Mouse (Mus musculus): ENCODE data around the gene Myo1b. TPM values are rescaled to one million over a fixed set of nuclear protein-coding genes. Genes with fewer than 3 reads are reported as not detected.

Gene Myo1b
- polyA plus RNA-seq, 1 experiment from 2014 or later: 112 TPM

DNA sequence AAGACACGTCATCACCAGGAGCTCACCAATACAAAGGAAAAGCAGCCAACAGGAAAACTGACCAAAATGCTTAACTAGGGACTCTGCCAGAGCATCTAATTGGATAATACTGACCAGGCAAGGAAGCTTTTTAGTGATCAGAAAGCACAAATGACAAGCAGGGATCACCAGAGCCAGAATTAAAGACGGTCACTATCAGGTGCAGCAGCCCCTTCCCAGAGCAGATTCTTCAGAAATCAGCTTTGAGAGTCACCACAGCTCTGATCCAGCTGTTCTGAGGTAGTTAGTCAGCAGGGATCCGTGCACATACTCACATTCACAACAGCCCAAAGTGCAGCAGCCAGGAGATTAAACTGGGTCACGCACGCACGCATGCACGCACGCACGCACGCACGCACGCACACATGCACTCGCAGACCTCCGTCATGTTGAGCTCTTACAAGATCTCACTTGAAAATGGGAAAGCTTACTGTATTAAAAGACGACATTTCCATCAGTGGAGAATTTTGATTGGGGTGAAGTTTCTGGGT is 169.1 kb downstream of the Myo1b start:
- no peak for DNase-seq (ENCODE audit: low spot score)
- H3K27ac ChIP-seq (ENCODE audit: low read depth, low read length): no peak overlapping the region
- H3K4me3 ChIP-seq (ENCODE audit: low read depth, low read length): no peak overlapping the region
- WGBS: 89% methylated on average over 15 of the region's 15 CpGs
- no peaks in the 10 kb centered on the region for H3K9me3 ChIP-seq (ENCODE audit: control insufficient read depth, low read length)
- H3K9ac ChIP-seq (ENCODE audit: low read length): no peak overlapping the region
- H3K4me2 ChIP-seq (ENCODE audit: low read depth): no peak overlapping the region
- no peaks in the 10 kb centered on the region; the same call in 1 of the 2 replicates for H3K36me3 ChIP-seq (ENCODE audit: control insufficient read depth, insufficient read depth, low read length)
- H3K4me1 ChIP-seq (ENCODE audit: control insufficient read depth, insufficient read depth, low read length): peaks cover 6% of the 10 kb centered on the region; the same call in 1 of the 2 replicates
- ATAC-seq (ENCODE audit: insufficient read depth, low FRiP score, low TSS enrichment): no peak
- H3K27me3 ChIP-seq (ENCODE audit: control insufficient read depth, insufficient read depth, low read length): no peaks in the 10 kb centered on the region

DNA sequence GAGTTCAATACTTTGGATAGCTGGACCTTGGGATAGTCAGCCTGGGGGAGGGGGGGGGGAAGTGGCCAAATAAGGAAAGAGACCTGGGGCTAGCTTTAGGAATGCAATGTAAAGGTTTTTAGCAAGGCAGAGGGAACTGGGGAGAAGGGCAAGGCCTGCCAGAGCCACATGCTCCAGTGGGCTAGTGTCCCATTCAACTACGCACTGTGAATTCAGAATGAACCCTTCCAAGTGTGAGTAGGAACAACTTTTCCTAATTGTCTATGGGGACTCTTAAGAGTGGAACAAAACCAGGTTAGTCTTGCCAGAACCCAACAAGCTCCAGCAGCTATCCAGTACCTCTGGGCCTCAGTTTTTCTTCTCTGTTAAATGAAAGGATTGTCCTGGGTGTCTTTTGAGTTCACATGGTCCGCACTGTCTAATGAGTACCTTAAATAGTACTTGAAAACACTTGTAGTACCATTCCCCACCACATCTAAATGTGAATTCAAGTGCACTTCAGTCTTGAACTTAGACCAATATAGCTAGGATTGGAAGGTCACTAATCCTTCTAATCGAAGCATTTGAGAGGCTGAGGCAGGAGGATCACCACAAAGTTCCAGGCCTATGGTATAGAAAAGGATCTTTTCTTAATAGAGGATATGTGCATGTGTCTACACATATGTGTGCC is 172.0 kb downstream of the Myo1b start:
- WGBS: 98% methylated on average over 3 of the region's 3 CpGs
- no peaks in the 10 kb centered on the region for H3K27me3 ChIP-seq (ENCODE audit: control insufficient read depth, insufficient read depth, low read length)

DNA sequence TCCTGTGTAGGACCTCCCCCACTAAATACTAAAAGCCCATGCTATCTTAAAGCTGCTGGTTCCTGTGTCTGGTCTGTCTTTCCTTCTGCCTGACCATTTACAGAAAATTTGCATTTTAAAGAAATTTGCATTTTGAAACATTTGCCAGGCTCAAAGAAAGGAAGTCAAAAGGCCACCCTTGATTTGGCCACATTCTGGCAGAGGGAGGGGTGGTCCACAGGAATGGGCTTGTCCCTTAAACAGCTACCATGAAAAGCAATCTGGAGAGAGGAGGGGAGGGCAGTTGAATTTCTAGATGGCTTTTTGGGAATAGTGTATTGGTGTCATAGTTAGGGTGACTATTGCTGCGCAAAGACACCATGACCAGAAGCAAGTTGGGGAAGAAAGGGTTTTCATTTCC is 173.3 kb downstream of the Myo1b start:
- Histone ChIP-seq H3K4me3 (ENCODE audit: low read depth, low read length) (no peak overlapping the region), H3K9me3 (ENCODE audit: control insufficient read depth, low read length) (no peaks in the 10 kb centered on the region), H3K4me2 (ENCODE audit: low read depth) (no peak overlapping the region), H3K9ac (ENCODE audit: low read length) (no peak overlapping the region), H3K27me3 (ENCODE audit: control insufficient read depth, insufficient read depth, low read length) (no peaks in the 10 kb centered on the region), H3K4me1 (ENCODE audit: control insufficient read depth, insufficient read depth, low read length) (peaks cover 5% of the 10 kb centered on the region; the same call in 1 of the 2 replicates), H3K27ac (ENCODE audit: low read depth, low read length) (no peak overlapping the region), H3K36me3 (ENCODE audit: control insufficient read depth, insufficient read depth, low read length) (no peaks in the 10 kb centered on the region)
- ATAC-seq (ENCODE audit: insufficient read depth, low FRiP score, low TSS enrichment): no peak
- 94% methylated on average over 1 of the region's 1 CpGs for WGBS
- DNase-seq (ENCODE audit: low spot score): no peak

More for the DNA sequence above, 172.0 kb downstream of the Myo1b start:
- Histone ChIP-seq H3K4me1 (ENCODE audit: control insufficient read depth, insufficient read depth, low read length) (peaks cover 6% of the 10 kb centered on the region; the same call in 1 of the 2 replicates), H3K27ac (ENCODE audit: low read depth, low read length) (no peak overlapping the region), H3K9ac (ENCODE audit: low read length) (no peak overlapping the region), H3K36me3 (ENCODE audit: control insufficient read depth, insufficient read depth, low read length) (no peaks in the 10 kb centered on the region; the same call in 1 of the 2 replicates), H3K4me3 (ENCODE audit: low read depth, low read length) (no peak overlapping the region), H3K9me3 (ENCODE audit: control insufficient read depth, low read length) (no peaks in the 10 kb centered on the region), H3K4me2 (ENCODE audit: low read depth) (no peak overlapping the region)
- ATAC-seq (ENCODE audit: insufficient read depth, low FRiP score, low TSS enrichment) (no peak), DNase-seq (ENCODE audit: low spot score) (no peak)

DNA sequence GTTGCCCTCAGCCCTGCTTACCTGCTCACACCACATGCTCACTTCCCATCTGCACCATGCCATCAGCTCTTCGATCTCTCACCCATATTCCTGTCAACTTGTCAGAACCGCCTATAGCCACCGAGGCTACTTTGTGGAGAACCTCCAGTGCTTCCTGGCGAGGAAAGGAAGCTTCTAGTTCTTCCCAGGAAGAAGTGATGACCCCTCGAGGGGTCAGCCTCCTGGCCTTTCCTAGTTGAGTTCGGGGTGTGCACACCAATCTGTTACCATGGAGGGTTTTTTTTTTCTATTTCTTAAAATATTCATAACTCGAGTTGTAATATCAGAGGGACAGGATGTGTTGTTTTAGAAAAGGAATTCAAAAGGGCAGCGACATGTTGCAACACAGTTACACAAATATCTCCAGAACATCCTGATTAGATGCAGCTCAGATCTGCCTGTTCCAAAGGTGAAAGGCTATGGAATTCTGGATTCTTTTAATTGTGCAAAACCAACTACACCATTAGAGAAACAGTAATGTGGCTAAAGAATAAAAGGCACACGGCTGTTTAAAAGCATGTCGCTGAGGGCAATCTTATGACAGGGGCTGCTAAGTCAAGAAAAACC is 175.1 kb downstream of the Myo1b start:
- H3K4me1 ChIP-seq (ENCODE audit: control insufficient read depth, insufficient read depth, low read length): no peaks in the 10 kb centered on the region
- no peak overlapping the region for H3K4me2 ChIP-seq (ENCODE audit: low read depth)
- ATAC-seq (ENCODE audit: insufficient read depth, low FRiP score, low TSS enrichment) (no peak), DNase-seq (ENCODE audit: low spot score) (no peak)
- H3K9ac ChIP-seq (ENCODE audit: low read length): no peak overlapping the region
- 88% methylated on average over 10 of the region's 10 CpGs for WGBS
- no peaks in the 10 kb centered on the region for H3K36me3 ChIP-seq (ENCODE audit: control insufficient read depth, insufficient read depth, low read length)
- H3K4me3 ChIP-seq (ENCODE audit: low read depth, low read length): no peak overlapping the region
- no peaks in the 10 kb centered on the region for H3K9me3 ChIP-seq (ENCODE audit: control insufficient read depth, low read length)
- no peak overlapping the region for H3K27ac ChIP-seq (ENCODE audit: low read depth, low read length)
- H3K27me3 ChIP-seq (ENCODE audit: control insufficient read depth, insufficient read depth, low read length): no peaks in the 10 kb centered on the region

DNA sequence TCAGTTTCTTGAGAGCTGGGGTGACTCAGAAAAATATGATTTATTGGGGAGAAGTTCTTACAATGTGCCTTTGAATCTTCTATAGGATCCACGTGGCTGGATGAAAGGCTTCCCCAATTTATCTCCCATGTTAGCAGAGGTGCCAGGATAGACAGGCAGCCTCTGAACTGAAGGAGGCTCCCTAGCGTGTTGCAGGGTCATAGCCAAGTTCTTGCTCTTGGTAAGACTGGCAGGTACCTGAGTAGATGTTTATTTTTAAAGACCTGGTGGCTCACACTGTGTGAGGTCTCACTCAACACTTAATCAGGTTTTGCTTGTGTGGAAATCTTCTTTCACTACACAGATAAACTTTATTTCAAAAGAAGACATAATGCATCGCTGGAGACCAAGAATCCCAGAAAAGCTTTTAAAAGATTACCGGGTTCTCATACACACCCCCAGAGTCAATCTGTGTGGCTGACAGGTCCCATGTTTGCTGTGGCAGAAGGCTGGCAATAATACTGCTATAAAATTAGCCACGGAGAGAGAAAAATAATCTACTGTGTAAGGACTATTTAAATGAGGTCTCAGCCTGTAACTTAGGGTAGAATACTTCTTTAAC is 176.5 kb downstream of the Myo1b start:
- no peak overlapping the region for H3K9ac ChIP-seq (ENCODE audit: low read length)

DNA sequence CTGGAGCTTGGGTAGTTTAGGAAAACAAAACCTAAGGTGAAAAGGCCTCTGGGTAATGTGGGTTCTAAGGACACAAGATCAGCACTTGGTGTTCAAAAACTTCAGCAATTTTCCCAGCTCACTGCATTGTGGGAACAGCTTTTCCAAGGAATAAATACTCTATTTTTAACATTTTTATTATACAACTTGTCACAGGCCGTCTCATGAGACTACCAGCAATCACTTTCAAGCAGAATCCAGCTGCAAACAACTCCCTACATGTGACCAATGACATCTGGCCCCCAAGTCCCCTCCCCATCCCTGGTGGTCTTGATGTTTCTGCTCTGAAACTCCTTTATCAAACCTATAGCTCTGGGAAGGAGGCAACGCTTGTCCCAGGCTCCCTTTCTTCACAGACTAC is 179.0 kb downstream of the Myo1b start:
- H3K4me2 ChIP-seq (ENCODE audit: low read depth): no peak overlapping the region
- H3K27me3 ChIP-seq (ENCODE audit: control insufficient read depth, insufficient read depth, low read length): no peaks in the 10 kb centered on the region
- DNase-seq (ENCODE audit: low spot score): no peak
- no peak overlapping the region for H3K4me3 ChIP-seq (ENCODE audit: low read depth, low read length)
- ATAC-seq (ENCODE audit: insufficient read depth, low FRiP score, low TSS enrichment): no peak
- H3K27ac ChIP-seq (ENCODE audit: low read depth, low read length): no peak overlapping the region
- WGBS: 77% methylated on average over 2 of the region's 2 CpGs
- no peaks in the 10 kb centered on the region for H3K36me3 ChIP-seq (ENCODE audit: control insufficient read depth, insufficient read depth, low read length)
- no peaks in the 10 kb centered on the region for H3K4me1 ChIP-seq (ENCODE audit: control insufficient read depth, insufficient read depth, low read length)
- H3K9ac ChIP-seq (ENCODE audit: low read length): no peak overlapping the region
- no peaks in the 10 kb centered on the region for H3K9me3 ChIP-seq (ENCODE audit: control insufficient read depth, low read length)

More for the DNA sequence above, 176.5 kb downstream of the Myo1b start:
- DNase-seq (ENCODE audit: low spot score) (no peak), ATAC-seq (ENCODE audit: insufficient read depth, low FRiP score, low TSS enrichment) (no peak)
- H3K27me3 ChIP-seq (ENCODE audit: control insufficient read depth, insufficient read depth, low read length): no peaks in the 10 kb centered on the region
- no peak overlapping the region for H3K4me3 ChIP-seq (ENCODE audit: low read depth, low read length)
- WGBS: 78% methylated on average over 5 of the region's 5 CpGs
- no peaks in the 10 kb centered on the region for H3K9me3 ChIP-seq (ENCODE audit: control insufficient read depth, low read length)
- H3K36me3 ChIP-seq (ENCODE audit: control insufficient read depth, insufficient read depth, low read length): no peaks in the 10 kb centered on the region
- H3K4me1 ChIP-seq (ENCODE audit: control insufficient read depth, insufficient read depth, low read length): no peaks in the 10 kb centered on the region
- no peak overlapping the region for H3K27ac ChIP-seq (ENCODE audit: low read depth, low read length)
- H3K4me2 ChIP-seq (ENCODE audit: low read depth): no peak overlapping the region

DNA sequence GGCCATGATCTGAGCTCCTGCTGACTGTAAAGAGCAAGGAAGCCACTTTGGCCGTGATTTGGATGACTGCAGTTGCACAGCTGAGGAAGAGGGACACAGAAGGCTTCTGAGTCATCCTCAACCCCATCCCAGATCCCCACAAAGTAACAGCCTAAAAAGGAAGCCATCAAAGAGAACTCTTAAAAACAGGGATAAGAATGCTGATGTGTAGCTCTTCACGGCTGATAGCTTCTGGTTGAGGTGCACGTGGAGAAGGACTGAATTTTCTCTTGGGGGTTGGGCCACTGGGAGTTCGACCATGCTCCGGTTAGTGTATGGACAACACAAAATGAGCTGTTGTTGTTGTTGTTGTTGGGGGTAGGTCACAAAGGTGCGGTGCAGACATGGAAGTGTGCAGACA is 181.2 kb downstream of the Myo1b start:
- Histone ChIP-seq H3K4me3 (ENCODE audit: low read depth, low read length) (no peak overlapping the region), H3K4me1 (ENCODE audit: control insufficient read depth, insufficient read depth, low read length) (no peaks in the 10 kb centered on the region), H3K36me3 (ENCODE audit: control insufficient read depth, insufficient read depth, low read length) (no peaks in the 10 kb centered on the region), H3K4me2 (ENCODE audit: low read depth) (no peak overlapping the region), H3K27me3 (ENCODE audit: control insufficient read depth, insufficient read depth, low read length) (no peaks in the 10 kb centered on the region), H3K27ac (ENCODE audit: low read depth, low read length) (no peak overlapping the region), H3K9ac (ENCODE audit: low read length) (no peak overlapping the region), H3K9me3 (ENCODE audit: control insufficient read depth, low read length) (no peaks in the 10 kb centered on the region)
- ATAC-seq (ENCODE audit: insufficient read depth, low FRiP score, low TSS enrichment): no peak
- DNase-seq (ENCODE audit: low spot score): no peak
- WGBS: 90% methylated on average over 6 of the region's 6 CpGs

DNA sequence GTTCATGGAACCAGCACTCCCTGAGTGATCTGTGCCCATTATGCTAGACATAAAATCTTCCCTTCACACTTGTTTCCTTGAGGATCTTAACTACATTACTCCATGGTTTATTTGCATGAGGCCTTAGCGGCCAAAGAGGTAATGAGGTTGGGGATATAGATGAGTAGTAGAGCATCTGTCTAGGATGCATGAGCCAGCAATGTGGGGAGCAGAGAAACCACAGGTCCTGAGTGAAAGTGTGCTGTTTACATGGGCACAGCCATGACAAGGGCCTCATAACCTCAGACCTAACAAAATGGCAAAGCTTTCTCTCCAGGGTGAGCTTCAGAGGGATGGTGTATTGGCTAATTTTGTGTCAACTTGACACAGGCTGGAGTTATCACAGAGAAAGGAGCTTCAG is 186.5 kb downstream of the Myo1b start:
- H3K4me1 ChIP-seq (ENCODE audit: control insufficient read depth, insufficient read depth, low read length): no peaks in the 10 kb centered on the region
- no peak overlapping the region for H3K9ac ChIP-seq (ENCODE audit: low read length)
- no peaks in the 10 kb centered on the region for H3K27me3 ChIP-seq (ENCODE audit: control insufficient read depth, insufficient read depth, low read length)
- H3K9me3 ChIP-seq (ENCODE audit: control insufficient read depth, low read length): no peaks in the 10 kb centered on the region
- no peak for DNase-seq (ENCODE audit: low spot score)
- no peak overlapping the region for H3K4me2 ChIP-seq (ENCODE audit: low read depth)
- no peaks in the 10 kb centered on the region for H3K36me3 ChIP-seq (ENCODE audit: control insufficient read depth, insufficient read depth, low read length)
- no peak overlapping the region for H3K27ac ChIP-seq (ENCODE audit: low read depth, low read length)
- ATAC-seq (ENCODE audit: insufficient read depth, low FRiP score, low TSS enrichment): no peak
- no peak overlapping the region for H3K4me3 ChIP-seq (ENCODE audit: low read depth, low read length)
- WGBS: 93% methylated on average over 1 of the region's 1 CpGs
